Mouse (Mus musculus): ENCODE data around the gene Cd96.
"Not testable (repeated sequence)": the region's sequence is repeated elsewhere in the genome, so short reads cannot be mapped to it uniquely, and the experiment has no call there.

Gene Cd96

GRCm38 (mm10) chr16:46120020-46120419, at the start of gene Cd96:
Gene Cd96, minus strand, starts transcription at chr16:46120251.
- DNase-seq = no peak

GRCm38 (mm10) chr16:46166971-46167370, 46.9 kb upstream of the Cd96 start:
- no peak for DNase-seq

GRCm38 (mm10) chr16:46165305-46165704, 45.3 kb upstream of the Cd96 start:
- DNase-seq = no peak

- DNase-seq = not testable (repeated sequence)
Measured at GRCm38 (mm10) chr16:46154832-46155231, 34.8 kb upstream of the Cd96 start, which contains the start of gene Gm4737. Gene Gm4737, minus strand, starts transcription at chr16:46155077.

GRCm38 (mm10) chr16:46151141-46151540, 31.1 kb upstream of the Cd96 start:
- DNase-seq = no peak

- no peak for DNase-seq
Measured at GRCm38 (mm10) chr16:46148661-46149341, 28.8 kb upstream of the Cd96 start.

GRCm38 (mm10) chr16:46146962-46147361, 26.9 kb upstream of the Cd96 start:
- no peak for DNase-seq

GRCm38 (mm10) chr16:46122238-46122637, 2.2 kb upstream of the Cd96 start:
- no peak for DNase-seq

GRCm38 (mm10) chr16:46121420-46121819, 1.4 kb upstream of the Cd96 start:
- DNase-seq = peak; percentile 43

- no peak for DNase-seq
Measured at GRCm38 (mm10) chr16:46120607-46121006, 556 bp upstream of the Cd96 start.

- DNase-seq = no peak
Measured at GRCm38 (mm10) chr16:46117645-46118044, 2.4 kb downstream of the Cd96 start.

GRCm38 (mm10) chr16:46114727-46115126, 5.3 kb downstream of the Cd96 start:
- DNase-seq = no peak

GRCm38 (mm10) chr16:46109536-46109935, 10.5 kb downstream of the Cd96 start:
- no peak for DNase-seq

- DNase-seq = no peak
Measured at GRCm38 (mm10) chr16:46107431-46107830, 12.6 kb downstream of the Cd96 start.

GRCm38 (mm10) chr16:46104491-46104890, 15.6 kb downstream of the Cd96 start:
- DNase-seq = no peak

GRCm38 (mm10) chr16:46101748-46102147, 18.3 kb downstream of the Cd96 start:
- no peak for DNase-seq

- DNase-seq = peak; percentile 5
Measured at GRCm38 (mm10) chr16:46100286-46100685, 19.8 kb downstream of the Cd96 start.

GRCm38 (mm10) chr16:46097421-46097820, 22.6 kb downstream of the Cd96 start:
- DNase-seq = no peak

GRCm38 (mm10) chr16:46094478-46094877, 25.6 kb downstream of the Cd96 start:
- no peak for DNase-seq

- no peak for DNase-seq
Measured at GRCm38 (mm10) chr16:46092935-46093334, 27.1 kb downstream of the Cd96 start.

GRCm38 (mm10) chr16:46086874-46087473, 33.1 kb downstream of the Cd96 start:
- no peak for DNase-seq

GRCm38 (mm10) chr16:46068000-46068399, 52.1 kb downstream of the Cd96 start:
- DNase-seq = no peak

- no peak for DNase-seq
Measured at GRCm38 (mm10) chr16:46063278-46063677, 56.8 kb downstream of the Cd96 start.

GRCm38 (mm10) chr16:46046906-46047305, 73.1 kb downstream of the Cd96 start:
- no peak for DNase-seq

GRCm38 (mm10) chr16:46036261-46036660, 83.8 kb downstream of the Cd96 start:
- DNase-seq = no peak

Measured in right cerebral cortex, postnatal 4 days (tissue).